Mouse (Mus musculus) Patski (cell line): ENCODE data around the gene Cdk15. TPM values are rescaled to one million over a fixed set of nuclear protein-coding genes. Genes with fewer than 3 reads are reported as not detected.

ENCODE experiments used
- ATAC-seq: fragments of 100-300 bp; one replicate; pipeline ENCODE4 v1.8.0; 2021
- CTCF ChIA-PET: fragments of 350-600 bp; sonication (Branson Sonifier 250); formaldehyde crosslinking; loops from one replicate; lab custom pipeline; 2022; ENCODE audit warnings: inconsistent platforms; lab: Charles Lee
- POLR2A ChIA-PET: fragments of 350-600 bp; sonication (Branson Sonifier 250); formaldehyde crosslinking; loops from one replicate; lab custom pipeline; 2022; ENCODE audit warnings: antibody characterized with exemption, inconsistent platforms; lab: Charles Lee
- DNase-seq: peaks from one replicate; pipeline ENCODE4 v3.0.0-alpha.2; 2011; ENCODE audit warnings: low read depth, low spot score
- H3K27me3 ChIP-seq: fragments of 371-371 bp; one replicate; pipeline ENCODE4 v1.5.1; 2021
- CTCF ChIP-seq: fragments of 100-300 bp; IDR thresholded peaks from one replicate; pipeline ENCODE4 v1.5.1; 2021
- in situ Hi-C: fragments of 300-500 bp; cut with MboI; formaldehyde crosslinking; loops from 3 replicates; pipeline ENCODE4 v1.11.1; 2018; ENCODE audit warnings: low pct_unique_long_range_greater_than_20kb, mixed read lengths
- polyA plus RNA-seq: library from polyadenylated mRNA; unstranded; gene quantifications from one replicate; pipeline ENCODE4 v1.2.3, GENCODE M21; 2021

Gene Cdk15
- polyA plus RNA-seq, 1 experiment from 2014 or later: 7.3 TPM

GRCm38 (mm10) chr1:59311292-59311885 lies 54.7 kb downstream of the Cdk15 start:
- ATAC-seq (no peak), DNase-seq (no peak)
- in situ Hi-C loops: no loop called here
- peak; percentile 21 for TF ChIP-seq CTCF
- ChIA-PET POLR2A (no interaction called here), CTCF (interaction anchor here (0.8 to 2.5 kb wide), 9 partner anchors 9 to 312 kb away, joined by 3 to 8 read pairs (median 3); no protein-coding TSS in a partner anchor)
- no peaks in the 10 kb centered on the region for H3K27me3 ChIP-seq

GRCm38 (mm10) chr1:59312187-59313153 lies 55.8 kb downstream of the Cdk15 start:
- DNase-seq (no peak), ATAC-seq (no peak)
- CTCF ChIA-PET: interaction anchor here (1.3 to 2.4 kb wide), 5 partner anchors 8 to 310 kb away, joined by 3 to 7 read pairs (median 6); no protein-coding TSS in a partner anchor
- in situ Hi-C loops: no loop called here
- TF ChIP-seq CTCF: no peak
- no peaks in the 10 kb centered on the region for H3K27me3 ChIP-seq
- POLR2A ChIA-PET: no interaction called here

- in situ Hi-C loops: no loop called here
- no peak for TF ChIP-seq CTCF
- no peak for ATAC-seq
- no peaks in the 10 kb centered on the region for H3K27me3 ChIP-seq
- CTCF ChIA-PET: interaction anchor here (1.3 to 1.5 kb wide), 2 partner anchors 9 to 11 kb away, joined by 3 to 7 read pairs; no protein-coding TSS in a partner anchor
- DNase-seq: no peak
- POLR2A ChIA-PET: no interaction called here
Observed at GRCm38 (mm10) chr1:59313154-59313940, 56.6 kb downstream of the Cdk15 start.

GRCm38 (mm10) chr1:59315057-59315807 lies 58.5 kb downstream of the Cdk15 start:
- ChIA-PET POLR2A (no interaction called here), CTCF (interaction anchor here (1.5 to 2.2 kb wide), 4 partner anchors 13 to 277 kb away, joined by 3 to 9 read pairs (median 4); no protein-coding TSS in a partner anchor)
- TF ChIP-seq CTCF: no peak
- in situ Hi-C loops: loop anchor here (5.0 kb wide), 3 partner anchors 127 to 307 kb away; no protein-coding TSS in a partner anchor
- H3K27me3 ChIP-seq: no peaks in the 10 kb centered on the region
- DNase-seq (no peak), ATAC-seq (no peak)

- no peak for TF ChIP-seq CTCF
- no peak for DNase-seq
- in situ Hi-C loops: loop anchor here (5.0 kb wide), 3 partner anchors 126 to 306 kb away; no protein-coding TSS in a partner anchor
- CTCF ChIA-PET: interaction anchor here (0.8 to 2.2 kb wide), 9 partner anchors 12 to 307 kb away, joined by 3 to 9 read pairs (median 5); no protein-coding TSS in a partner anchor
- POLR2A ChIA-PET: interaction anchor here (0.7 kb wide), 1 partner anchor 154 kb away, joined by 3 read pairs; no protein-coding TSS in a partner anchor
- no peak for ATAC-seq
- no peaks in the 10 kb centered on the region for H3K27me3 ChIP-seq
Observed at GRCm38 (mm10) chr1:59316031-59316385, 59.3 kb downstream of the Cdk15 start.

GRCm38 (mm10) chr1:59316386-59317051 lies 59.8 kb downstream of the Cdk15 start:
- peak; percentile 76 for TF ChIP-seq CTCF
- CTCF ChIA-PET: interaction anchor here (0.8 to 2.2 kb wide), 13 partner anchors 11 to 306 kb away, joined by 3 to 9 read pairs (median 4); no protein-coding TSS in a partner anchor
- POLR2A ChIA-PET: interaction anchor here (0.6 to 0.8 kb wide), 4 partner anchors 153 to 266 kb away, joined by 3 to 5 read pairs (median 3); no protein-coding TSS in a partner anchor
- in situ Hi-C loops: loop anchor here (5.0 kb wide), 3 partner anchors 126 to 306 kb away; no protein-coding TSS in a partner anchor
- peak; percentile 54 for ATAC-seq
- DNase-seq: no peak
- H3K27me3 ChIP-seq: no peaks in the 10 kb centered on the region

GRCm38 (mm10) chr1:59317397-59317796 lies 60.7 kb downstream of the Cdk15 start:
- DNase-seq: no peak
- no peak for TF ChIP-seq CTCF
- in situ Hi-C loops: loop anchor here (5.0 kb wide), 3 partner anchors 125 to 305 kb away; no protein-coding TSS in a partner anchor

GRCm38 (mm10) chr1:59318878-59319277 lies 62.2 kb downstream of the Cdk15 start:
- DNase-seq: no peak
- ChIA-PET CTCF (interaction anchor here (1.8 kb wide), 1 partner anchor 263 kb away, joined by 3 read pairs; no protein-coding TSS in a partner anchor), POLR2A (no interaction called here)
- ATAC-seq: no peak
- H3K27me3 ChIP-seq: no peaks in the 10 kb centered on the region
- in situ Hi-C loops: loop anchor here (5.0 kb wide), 3 partner anchors 123 to 303 kb away; no protein-coding TSS in a partner anchor
- no peak for TF ChIP-seq CTCF

More at GRCm38 (mm10) chr1:59317397-59317796, 60.7 kb downstream of the Cdk15 start:
- ATAC-seq: no peak
- CTCF ChIA-PET: interaction anchor here (1.0 to 2.2 kb wide), 13 partner anchors 11 to 305 kb away, joined by 3 to 9 read pairs (median 4); no protein-coding TSS in a partner anchor
- H3K27me3 ChIP-seq: no peaks in the 10 kb centered on the region
- POLR2A ChIA-PET: interaction anchor here (0.6 to 0.8 kb wide), 2 partner anchors 262 to 265 kb away, joined by 3 read pairs; no protein-coding TSS in a partner anchor
